Mouse (Mus musculus) heart, adult 10 weeks (tissue): ENCODE data around the gene Slc7a6. TPM values are rescaled to one million over a fixed set of nuclear protein-coding genes. Genes with fewer than 3 reads are reported as not detected.

ENCODE experiments used
- polyA plus RNA-seq: library from polyadenylated mRNA; stranded (reverse); fragments of 350-450 nt; fragmentation: Illumina TruSeq; extraction: RNeasy Lipid Tissue Mini Kit (QIAGEN cat#74804); gene quantifications from one replicate; pipeline ENCODE4 v1.2.3, GENCODE M21; 2014; ENCODE audit warnings: low read depth, low replicate concordance

Gene Slc7a6
- polyA plus RNA-seq, result 10.4 TPM

DNA sequence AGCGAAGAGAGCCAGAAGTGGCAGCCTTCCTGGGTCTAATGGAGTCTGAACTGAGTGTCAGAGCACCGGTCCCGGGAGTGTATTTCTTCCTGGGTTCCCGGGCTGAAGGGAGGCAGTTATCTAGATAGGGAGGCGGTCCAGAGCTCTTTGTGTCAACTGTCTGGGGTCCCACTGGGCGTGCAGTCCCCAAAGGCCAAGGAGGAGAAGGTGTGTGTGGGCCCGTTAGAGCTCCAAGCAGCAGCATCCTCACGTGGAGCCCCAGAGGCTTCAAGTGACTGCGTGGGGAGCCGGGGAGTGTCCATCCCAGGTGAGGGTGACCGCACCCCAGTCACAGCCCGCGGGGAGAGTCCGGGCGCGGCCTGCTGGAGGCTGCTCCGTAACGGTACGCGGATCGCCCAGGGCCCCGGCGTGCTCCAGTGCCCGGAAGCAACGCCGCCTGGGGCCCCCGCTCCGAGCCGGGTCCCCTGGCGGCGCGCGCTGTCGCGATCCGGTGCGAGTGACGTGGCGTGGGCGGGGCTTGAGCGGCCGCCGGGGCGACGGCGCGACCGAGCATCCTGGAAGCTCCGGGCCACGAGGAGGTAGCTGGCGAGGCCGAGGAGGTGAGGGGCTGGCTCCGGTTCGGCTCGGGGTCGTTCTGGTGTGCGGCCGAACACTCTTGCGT is at the start of gene Slc7a6:
Gene Slc7a6, plus strand, starts transcription at position 502 of the 661 bp plus-strand sequence.

DNA sequence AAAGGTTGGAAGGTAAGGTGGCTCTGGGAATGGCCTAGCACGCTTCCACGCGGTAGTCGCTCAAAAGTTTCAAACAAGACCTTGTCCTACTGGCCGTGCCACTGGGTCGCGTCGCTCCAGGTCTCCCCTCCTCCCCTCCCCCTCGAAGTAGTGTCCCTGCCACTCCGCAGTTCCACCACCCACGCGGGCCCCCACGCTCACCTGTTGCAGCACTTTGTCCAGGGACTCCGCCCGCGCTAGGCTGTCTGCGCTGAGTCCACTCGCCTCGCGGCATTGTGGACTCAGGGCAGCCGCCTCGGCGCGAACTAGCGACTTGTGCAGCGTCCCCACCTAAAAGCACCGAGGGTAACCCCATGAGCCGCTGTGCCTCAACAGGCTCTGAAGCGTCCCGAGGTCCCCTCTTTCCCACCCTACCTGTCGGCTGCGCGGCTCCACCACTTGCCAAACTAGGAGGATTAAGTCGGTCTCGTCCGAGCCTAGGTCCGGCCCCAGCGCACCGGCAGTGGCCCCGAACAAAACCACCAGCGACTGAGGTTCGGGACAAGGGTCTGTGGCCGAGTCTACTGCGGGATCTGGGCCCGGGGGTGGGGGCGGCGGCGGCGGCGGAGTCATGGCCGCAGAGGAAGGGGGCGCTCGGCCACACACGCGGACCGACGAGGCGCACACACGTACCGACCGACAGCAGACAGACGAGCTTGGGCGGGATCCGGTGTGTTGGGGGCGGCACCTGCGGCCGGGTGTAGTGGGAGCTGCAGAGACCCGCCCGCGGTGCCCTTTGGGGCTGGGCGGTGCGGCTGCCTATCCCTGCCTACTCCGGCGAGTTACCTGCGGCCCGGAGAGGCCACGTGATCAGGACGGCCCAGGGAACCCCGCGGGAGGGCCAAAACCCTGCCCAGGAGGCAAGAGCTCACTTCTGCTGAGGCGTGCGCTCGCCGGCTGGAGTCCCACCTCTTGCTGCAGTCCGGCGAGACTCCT is 32.2 kb upstream of the Slc7a6 start, which contains the start of gene Esrp2:
Gene Esrp2, minus strand, starts transcription at position 819 of the 975 bp plus-strand sequence.

DNA sequence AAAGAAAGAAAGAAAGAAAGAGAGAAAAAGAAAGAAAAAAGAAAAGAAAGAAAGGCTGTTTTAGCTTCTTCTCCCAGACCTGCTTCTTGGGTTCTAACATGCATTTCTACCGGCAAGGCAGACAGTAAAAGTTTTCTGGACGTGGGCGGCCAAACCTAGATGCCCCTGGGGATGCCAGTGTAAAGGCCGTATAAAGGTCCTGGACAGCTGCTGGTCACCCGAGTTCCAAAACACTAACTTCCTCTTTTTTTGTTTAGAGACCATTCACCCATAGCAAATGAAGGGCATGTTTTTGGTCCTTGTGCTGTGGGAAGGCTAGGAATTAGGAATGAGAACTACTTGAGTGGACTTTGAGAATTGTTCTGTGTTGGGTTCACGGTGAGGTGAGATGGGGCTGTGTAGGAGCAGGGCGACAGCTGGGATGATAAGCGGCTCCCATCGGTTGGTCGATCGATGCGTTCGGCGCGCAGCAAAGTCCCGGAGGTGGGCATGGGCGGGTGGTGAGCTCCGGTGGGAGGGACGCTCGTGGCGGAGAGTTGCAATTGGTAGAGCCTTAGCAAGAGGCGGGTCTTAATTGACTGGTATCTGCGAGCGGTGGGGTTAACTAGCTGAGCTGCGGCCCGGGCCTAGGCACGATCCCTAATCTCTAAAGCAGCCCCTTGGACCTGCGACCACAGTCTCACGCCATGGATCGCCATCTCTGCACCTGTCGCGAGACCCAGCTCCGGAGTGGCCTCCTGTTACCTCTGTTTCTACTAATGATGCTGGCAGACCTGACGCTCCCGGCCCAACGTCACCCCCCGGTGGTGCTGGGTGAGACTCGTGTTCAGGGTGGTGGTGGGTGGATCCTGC is 18.6 kb upstream of the Slc7a6 start, which contains the start of gene Pla2g15:
Gene Pla2g15, plus strand, starts transcription at position 599 of the 852 bp plus-strand sequence.

DNA sequence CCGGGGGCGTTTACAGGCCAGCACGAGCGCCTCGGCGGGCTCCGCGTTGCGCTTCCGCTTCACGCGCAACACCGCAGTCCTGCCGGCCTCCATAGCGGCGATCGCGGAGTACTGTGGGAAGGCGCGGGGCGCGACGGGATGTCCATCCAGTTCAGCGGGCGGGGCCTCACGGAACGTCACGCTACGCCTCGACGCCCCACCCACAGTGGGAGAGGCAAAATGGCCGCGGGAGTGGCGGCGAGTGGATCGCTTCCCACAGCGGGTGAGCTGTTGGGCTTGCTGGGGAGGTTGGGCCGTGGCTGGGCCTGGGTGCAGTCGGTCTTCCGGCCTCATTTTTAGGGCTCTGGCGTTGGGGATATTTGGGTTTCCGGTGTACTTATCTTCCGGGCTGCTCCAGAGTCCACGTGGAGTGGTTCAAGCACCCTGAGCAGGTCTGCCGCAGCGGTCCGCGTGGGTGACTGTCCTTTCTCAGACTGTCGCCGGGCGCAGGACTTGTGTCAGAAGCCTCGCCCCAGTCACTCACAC is 42.2 kb downstream of the Slc7a6 start, which contains the start of the genes Slc7a6os and Prmt7:
Gene Slc7a6os, minus strand, starts transcription at position 115 of the 525 bp plus-strand sequence.
Gene Prmt7, plus strand, starts transcription at position 116 of the 525 bp plus-strand sequence.

Other genes starting within 250 kb of the Slc7a6 start
- not detected for gene Ctrl, start 235.0 kb upstream of the Slc7a6 start, polyA plus RNA-seq
- 68.7 TPM for gene Psmb10, start 230.4 kb upstream of the Slc7a6 start, polyA plus RNA-seq
- 2.0 TPM for gene Lcat, start 225.5 kb upstream of the Slc7a6 start, polyA plus RNA-seq
- 42.3 TPM for gene Slc12a4, start 202.8 kb upstream of the Slc7a6 start, polyA plus RNA-seq
- gene Dpep3, start 189.4 kb upstream of the Slc7a6 start, polyA plus RNA-seq, result not detected
- gene Dus2, start 177.5 kb upstream of the Slc7a6 start, polyA plus RNA-seq, result 13.7 TPM
- not detected for gene Dpep2nb, start 162.9 kb upstream of the Slc7a6 start, polyA plus RNA-seq
- gene Ddx28, start 157.0 kb upstream of the Slc7a6 start, polyA plus RNA-seq, result 9.2 TPM
- gene Nfatc3, start 110.0 kb upstream of the Slc7a6 start, polyA plus RNA-seq, result 13.4 TPM
- 2.0 TPM for gene Esrp2, start 31.9 kb upstream of the Slc7a6 start, polyA plus RNA-seq
- gene Pla2g15, start 18.5 kb upstream of the Slc7a6 start, polyA plus RNA-seq, result 7.5 TPM
- gene Slc7a6os, start 42.1 kb downstream of the Slc7a6 start, polyA plus RNA-seq, result 19.7 TPM
- gene Prmt7, start 42.1 kb downstream of the Slc7a6 start, polyA plus RNA-seq, result 20.2 TPM
- 3.0 TPM for gene Smpd3, start 169.1 kb downstream of the Slc7a6 start, polyA plus RNA-seq
- 4.9 TPM for gene Zfp90, start 246.5 kb downstream of the Slc7a6 start, polyA plus RNA-seq